Mouse (Mus musculus) retina, embryonic 14.5 days (tissue): ENCODE results near the gene Htr2a.

ENCODE experiments used
- DNase-seq: peaks from one replicate; pipeline ENCODE4 v3.0.0-alpha.2; 2015; ENCODE audit warnings: low spot score

Gene Htr2a

DNA sequence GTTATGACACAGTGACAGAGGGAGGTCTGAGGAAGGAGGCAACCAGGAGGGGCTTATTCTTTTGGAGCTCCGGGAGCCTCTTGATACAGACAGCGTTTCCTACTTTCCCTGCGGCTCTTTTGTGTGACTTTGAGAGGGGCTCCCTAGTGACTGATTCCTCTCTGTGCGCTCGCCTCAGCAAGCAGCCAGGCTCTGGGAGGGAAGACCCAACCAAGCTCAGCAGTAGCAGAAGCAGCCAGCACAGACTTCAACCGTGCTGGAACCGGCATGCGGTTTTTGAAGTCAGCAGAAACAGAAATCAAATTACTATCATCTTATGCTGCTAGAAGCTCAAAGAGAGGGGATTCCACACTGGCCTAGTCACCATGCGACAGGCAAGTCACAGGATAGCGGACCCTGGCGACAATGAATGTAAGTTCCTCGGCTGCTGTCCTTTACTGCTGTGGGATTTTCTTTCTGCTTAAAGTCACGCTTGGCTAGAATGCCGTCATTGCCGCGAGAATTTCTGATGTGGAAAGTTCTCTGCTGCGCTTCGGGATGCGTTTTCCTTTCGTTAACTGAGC is at the start of gene Htr2a:
TSS of gene Htr2a (plus strand) at position 22 of the 563 bp plus-strand sequence.
- peak; percentile 52 for DNase-seq

DNA sequence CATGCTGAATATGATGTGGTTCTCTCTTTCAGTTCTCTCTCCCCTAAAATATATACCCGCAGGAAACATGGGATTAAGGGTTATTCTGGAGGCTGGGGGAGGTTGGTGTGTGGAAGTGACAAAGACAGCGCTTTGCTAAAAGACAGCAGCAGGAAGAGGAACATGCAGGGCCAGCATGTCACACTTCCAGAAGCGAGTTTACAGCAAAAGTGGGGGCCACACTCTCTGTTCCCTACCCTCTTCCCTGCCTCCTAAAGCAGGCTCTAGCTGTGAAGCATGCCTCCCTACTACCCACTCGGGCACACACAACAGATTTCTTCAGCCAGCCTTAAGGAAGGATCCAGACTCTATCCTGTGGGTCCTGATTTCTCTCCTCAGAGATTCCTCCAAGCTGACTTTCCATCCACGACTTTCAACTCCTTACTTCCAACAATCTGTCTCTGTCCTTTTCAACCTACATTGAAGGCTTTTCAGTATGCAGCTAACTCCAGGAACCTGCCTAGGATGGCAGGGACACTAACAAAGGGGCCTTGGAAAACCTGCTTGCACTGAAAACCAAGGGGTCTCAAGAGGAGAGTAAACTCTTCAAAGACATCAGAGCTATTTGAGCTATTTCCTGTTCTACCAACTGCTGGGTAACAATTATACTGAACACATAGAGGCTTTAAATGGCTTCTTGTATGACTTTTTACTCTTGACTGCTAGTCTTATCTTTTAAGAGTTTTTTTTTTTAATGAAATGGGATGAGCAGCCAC is 39.1 kb upstream of the Htr2a start:
- DNase-seq = no peak

GRCm38 (mm10) chr14:74602543-74602942 is 38.1 kb upstream of the Htr2a start:
- DNase-seq = peak; percentile 83

DNA sequence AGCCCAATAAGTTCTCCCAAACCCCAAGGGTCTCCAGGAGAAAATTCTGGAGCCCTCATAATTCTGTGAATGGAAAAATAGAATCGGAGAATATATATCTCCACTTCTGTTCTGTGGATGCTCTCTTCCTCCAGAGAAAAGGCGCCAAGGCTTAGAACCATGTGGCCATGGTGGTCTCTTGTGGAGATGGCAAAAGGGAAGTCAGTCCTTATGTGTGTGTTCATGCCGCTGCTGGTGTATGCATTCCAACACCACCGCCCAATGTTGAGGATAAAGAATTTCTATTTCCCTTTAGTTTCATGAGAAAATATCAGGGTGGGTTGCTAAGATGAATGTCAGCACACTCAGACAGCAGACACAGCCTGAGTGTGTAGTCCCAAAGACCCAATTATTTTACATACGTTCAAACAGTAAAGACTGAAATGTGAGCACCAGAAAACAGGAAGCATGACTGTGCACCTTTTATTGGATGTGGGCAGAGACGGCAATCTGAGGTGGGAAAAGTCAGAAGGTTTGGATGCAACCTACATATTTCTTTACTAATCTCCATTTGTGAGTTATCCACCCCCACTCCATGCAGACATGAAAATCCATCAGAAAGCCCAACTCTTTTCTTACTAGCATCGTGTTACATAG is 37.4 kb upstream of the Htr2a start:
- DNase-seq = no peak

DNA sequence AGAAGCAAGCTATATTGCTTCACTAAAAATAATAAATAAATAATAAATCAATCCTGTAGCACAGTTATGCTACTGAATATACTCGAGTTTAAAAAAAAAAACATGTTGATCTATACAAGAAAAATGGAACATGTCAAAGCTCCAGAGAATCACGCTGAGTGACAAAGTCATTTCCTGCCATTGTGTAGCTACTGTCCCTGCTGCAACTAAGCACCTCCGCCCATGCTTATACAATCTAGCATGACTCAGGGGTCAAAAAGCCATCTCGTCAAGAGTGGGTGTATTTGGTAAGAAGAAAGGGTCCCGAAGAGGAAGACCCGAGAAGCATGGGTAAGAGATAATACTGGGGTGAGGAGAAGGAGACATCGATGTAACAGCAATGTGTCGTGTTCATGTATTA is 29.3 kb upstream of the Htr2a start:
- DNase-seq = no peak

- peak; percentile 32 for DNase-seq
Observed at GRCm38 (mm10) chr14:74618858-74619257, 21.8 kb upstream of the Htr2a start.

DNA sequence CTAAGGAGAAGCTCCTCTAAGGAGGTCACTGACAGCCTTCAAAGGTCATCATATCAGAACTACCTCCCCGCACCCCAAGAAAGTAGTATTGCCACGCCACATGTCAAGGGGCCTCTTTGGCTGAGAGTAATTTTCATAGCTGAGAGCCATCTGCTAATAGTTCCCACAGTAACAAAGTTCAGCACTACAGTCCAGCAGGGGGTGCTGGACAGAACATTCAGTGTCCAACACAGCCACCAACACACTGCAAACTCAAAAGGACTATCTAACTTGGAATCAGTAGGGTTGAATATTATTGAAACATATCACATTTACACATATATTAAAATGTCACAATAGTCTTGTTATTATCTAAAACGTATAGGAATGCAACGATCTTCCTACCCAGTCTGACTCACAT is 2.6 kb upstream of the Htr2a start:
- DNase-seq = peak; percentile 41

DNA sequence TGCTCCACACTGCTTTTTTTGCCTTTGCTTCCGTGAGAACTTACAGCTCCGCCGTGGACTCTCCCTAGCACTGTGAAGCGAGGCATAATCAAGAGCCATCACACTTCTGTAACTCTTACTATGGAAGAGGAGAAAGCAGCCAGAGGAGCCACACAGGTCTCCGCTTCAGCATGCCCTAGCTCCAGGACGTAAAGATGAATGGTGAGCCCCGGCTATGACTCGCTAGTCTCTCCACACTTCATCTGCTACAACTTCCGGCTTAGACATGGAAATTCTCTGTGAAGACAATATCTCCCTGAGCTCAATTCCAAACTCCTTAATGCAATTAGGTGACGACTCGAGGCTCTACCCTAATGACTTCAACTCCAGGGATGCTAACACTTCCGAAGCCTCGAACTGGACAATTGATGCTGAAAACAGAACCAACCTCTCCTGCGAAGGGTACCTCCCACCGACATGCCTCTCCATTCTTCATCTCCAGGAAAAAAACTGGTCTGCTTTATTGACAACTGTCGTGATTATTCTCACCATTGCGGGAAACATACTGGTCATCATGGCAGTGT is 1.1 kb downstream of the Htr2a start:
- peak; percentile 45 for DNase-seq

GRCm38 (mm10) chr14:74643296-74643695 is 2.7 kb downstream of the Htr2a start:
- DNase-seq = peak; percentile 91

DNA sequence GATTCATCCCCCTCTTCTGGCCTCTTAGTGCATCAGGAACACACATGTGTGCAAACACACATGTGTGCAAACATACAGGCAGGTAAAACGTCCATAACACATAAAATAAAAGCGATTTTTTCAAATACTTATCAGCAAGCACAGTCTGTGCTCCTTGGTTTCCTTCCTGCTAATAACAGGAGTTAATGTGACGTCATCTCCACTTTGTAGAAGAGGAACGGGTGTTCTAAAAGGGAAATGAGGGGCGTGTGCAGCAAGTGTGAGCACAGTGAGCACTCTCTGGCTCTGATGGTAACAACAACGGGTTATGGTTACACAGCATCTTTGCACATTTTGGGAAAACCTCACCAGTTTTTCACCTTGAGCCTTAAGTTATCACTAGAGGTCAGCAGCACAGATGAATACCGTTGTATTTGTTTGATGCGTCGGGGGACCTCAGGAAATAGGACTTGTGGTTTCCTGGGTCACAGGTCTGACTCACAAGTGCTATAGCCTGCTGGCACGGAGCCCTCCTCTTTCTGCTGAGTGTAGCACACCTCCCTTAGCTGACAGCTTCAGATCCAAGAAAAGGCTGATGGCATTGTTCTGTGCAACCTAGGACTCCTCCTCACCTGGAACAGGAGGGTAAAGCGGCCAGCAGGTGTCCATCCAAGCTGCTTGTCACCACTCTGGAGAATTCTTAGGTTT is 5.6 kb downstream of the Htr2a start:
- no peak for DNase-seq

- no peak for DNase-seq
Observed at GRCm38 (mm10) chr14:74650001-74650400, 9.4 kb downstream of the Htr2a start.

DNA sequence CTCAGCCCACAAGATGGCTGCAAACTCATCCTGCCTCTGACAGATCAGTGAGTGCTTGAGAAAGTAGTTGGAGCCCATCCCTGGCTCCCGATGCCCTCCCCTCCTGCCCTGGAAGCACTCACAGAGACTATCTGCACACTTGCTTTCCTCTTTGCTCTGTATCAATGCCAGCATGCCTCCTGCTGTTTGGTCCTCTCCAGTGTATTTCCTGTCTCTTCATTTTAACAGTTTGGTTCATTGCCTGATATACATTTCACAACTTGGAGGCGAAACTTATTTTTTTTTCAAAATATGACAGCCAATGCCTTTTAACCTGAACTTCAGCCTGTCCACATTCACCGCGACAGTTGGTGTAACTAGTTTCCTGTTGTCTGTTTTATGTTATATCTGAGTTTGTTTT is 11.0 kb downstream of the Htr2a start:
- DNase-seq = no peak

- no peak for DNase-seq
Observed at GRCm38 (mm10) chr14:74657227-74657626, 16.6 kb downstream of the Htr2a start.

GRCm38 (mm10) chr14:74659411-74659841 is 18.8 kb downstream of the Htr2a start:
- no peak for DNase-seq

GRCm38 (mm10) chr14:74672137-74673019 is 31.7 kb downstream of the Htr2a start:
- no peak for DNase-seq

- no peak for DNase-seq
Observed at GRCm38 (mm10) chr14:74673020-74673350, 32.3 kb downstream of the Htr2a start.

GRCm38 (mm10) chr14:74673584-74673983 is 32.9 kb downstream of the Htr2a start:
- no peak for DNase-seq

GRCm38 (mm10) chr14:74679841-74680240 is 39.2 kb downstream of the Htr2a start:
- DNase-seq = peak; percentile 21

GRCm38 (mm10) chr14:74684298-74684978 is 43.8 kb downstream of the Htr2a start:
- no peak for DNase-seq

DNA sequence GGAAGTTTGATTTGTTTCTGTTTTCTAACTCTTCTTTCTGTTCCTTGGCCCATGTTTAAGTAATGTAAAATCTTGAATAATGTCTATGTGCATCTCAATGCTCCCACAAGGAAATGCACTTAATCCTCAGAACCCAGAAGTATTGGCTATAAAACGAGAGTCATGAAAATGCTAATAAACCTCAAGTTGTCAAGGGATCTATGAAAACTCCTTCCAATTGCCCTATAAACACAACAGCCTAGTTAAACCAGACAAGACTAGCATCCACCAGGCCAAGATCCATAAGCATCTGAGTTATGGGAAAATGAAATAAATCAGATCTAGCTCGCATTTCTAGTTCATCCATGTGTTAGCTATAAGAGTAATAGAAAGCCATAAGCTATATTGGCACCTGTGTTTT is 51.3 kb downstream of the Htr2a start:
- DNase-seq = no peak

DNA sequence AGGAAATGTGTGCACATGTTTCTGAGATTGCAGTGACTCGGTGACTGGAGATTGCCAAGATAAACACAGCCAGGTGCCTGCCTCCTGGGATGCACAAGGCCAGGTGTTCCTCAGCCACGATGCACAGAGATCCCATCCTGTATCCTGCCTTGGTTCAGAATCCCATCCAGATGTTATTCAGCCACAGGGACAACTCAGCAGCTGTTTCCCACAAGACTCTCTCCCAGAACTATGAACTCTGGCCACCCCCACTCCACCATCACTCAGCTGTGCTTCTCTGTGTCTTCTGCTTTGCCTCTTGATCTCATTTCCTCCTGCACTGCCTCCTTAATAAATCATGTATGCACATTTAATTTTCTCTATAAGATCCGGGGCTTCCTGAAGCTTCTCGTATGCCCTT is 56.1 kb downstream of the Htr2a start:
- no peak for DNase-seq
